Mouse (Mus musculus) liver, adult 2 months (tissue): ENCODE results near the gene Lrrc2. TPM values are rescaled to one million over a fixed set of nuclear protein-coding genes. Genes with fewer than 3 reads are reported as not detected.

Experiments
- DNase-seq: peaks from one replicate; pipeline ENCODE4 v3.0.0-alpha.2; 2011; ENCODE audit warnings: low read depth, low spot score; ENCODE audit errors: extremely low read depth
- H3K27ac ChIP-seq: fragments of 200-500 bp; replicated peaks from 2 replicates; pipeline ENCODE4 v1.5.1; 2012; ENCODE audit warnings: low read depth, mild to moderate bottlenecking, control low read depth, inconsistent platforms, low read length; ENCODE audit not compliant: insufficient read depth
- H3K27me3 ChIP-seq: fragments of 200-500 bp; 2 replicates; pipeline ENCODE4 v1.6.1; 2012; ENCODE audit warnings: mild to moderate bottlenecking, moderate library complexity, low read length, inconsistent platforms; ENCODE audit not compliant: control insufficient read depth, insufficient read depth
- H3K36me3 ChIP-seq: fragments of 200-500 bp; 2 replicates; pipeline ENCODE4 v1.6.1; 2012; ENCODE audit warnings: low read length, inconsistent platforms; ENCODE audit not compliant: control insufficient read depth, insufficient read depth
- H3K4me1 ChIP-seq: fragments of 200-500 bp; 2 replicates; pipeline ENCODE4 v1.6.1; 2011; ENCODE audit warnings: low read length; ENCODE audit not compliant: control insufficient read depth, insufficient read depth
- H3K4me3 ChIP-seq: fragments of 200-500 bp; 2 replicates; pipeline ENCODE4 v1.5.1; 2011; ENCODE audit warnings: low read depth, mild to moderate bottlenecking, control low read depth, low read length, moderate library complexity; ENCODE audit not compliant: insufficient read depth
- H3K79me2 ChIP-seq: fragments of 200-500 bp; 2 replicates; pipeline ENCODE4 v1.6.1; 2012; ENCODE audit warnings: inconsistent platforms, mild to moderate bottlenecking, low read length, moderate library complexity; ENCODE audit not compliant: control insufficient read depth, insufficient read depth
- H3K9ac ChIP-seq: fragments of 200-500 bp; 2 replicates; pipeline ENCODE4 v1.6.1; 2012; ENCODE audit warnings: low read depth, mild to moderate bottlenecking, control low read depth, inconsistent platforms, low read length
- CTCF ChIP-seq: fragments of 200-500 bp; IDR thresholded peaks from 2 replicates; pipeline ENCODE4 v1.5.1; 2011; ENCODE audit warnings: low read depth, low read length, control low read depth
- POLR2A ChIP-seq: fragments of 200-500 bp; IDR thresholded peaks from 2 replicates; pipeline ENCODE4 v1.6.1; 2011; ENCODE audit warnings: low read length, control low read depth; ENCODE audit not compliant: insufficient read depth; ENCODE audit errors: extremely low read depth
- WGBS: fragments of 180-500 bp; shearing (Covaris S2); methylation state at CpG from one replicate; pipeline ENCODE4 v1.1.7; 2018; 5-methylcytosine and 5-hydroxymethylcytosine counted together
- polyA plus RNA-seq: library from polyadenylated mRNA; depleted of rRNA; stranded (reverse); fragments of >200 nt; gene quantifications from 2 replicates; pipeline ENCODE4 v1.2.3, GENCODE M21; 2012
- total RNA-seq: library from RNA; depleted of rRNA; stranded (reverse); fragments of >200 nt; gene quantifications from 2 replicates; pipeline ENCODE4 v1.2.3, GENCODE M21; 2014

The Lrrc2 gene
- total and polyA plus RNA-seq, 2 experiments: 0.46 TPM; not detected in 1

DNA sequence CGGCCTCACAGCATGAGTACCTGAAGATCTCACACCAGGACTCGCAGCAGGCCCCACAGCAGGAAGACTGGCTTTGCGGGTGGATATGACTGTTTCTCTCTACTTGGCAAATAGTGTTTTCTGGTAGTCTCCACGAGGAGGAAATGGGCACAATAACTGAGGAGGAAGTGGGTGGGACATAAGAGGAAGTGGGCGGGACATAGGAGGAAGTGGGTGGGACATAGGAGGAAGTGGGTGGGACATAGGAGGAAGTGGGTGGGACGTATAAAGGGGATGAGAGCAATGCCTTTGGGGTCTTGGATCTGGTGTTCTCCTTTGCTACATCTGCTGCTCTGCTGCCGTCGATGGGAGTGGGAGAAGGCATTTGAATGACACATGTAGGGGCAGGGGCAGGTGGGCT lies 34.6 kb downstream of the Lrrc2 start:
- H3K4me1 ChIP-seq: peaks cover 13% of the 10 kb centered on the region
- H3K36me3 ChIP-seq: peaks cover 5% of the 10 kb centered on the region
- no peak for DNase-seq
- H3K79me2 ChIP-seq: peaks cover 9% of the 10 kb centered on the region; the same call in 1 of the 2 replicates
- TF ChIP-seq POLR2A (no peak), CTCF (no peak)
- H3K27me3 ChIP-seq: no peaks in the 10 kb centered on the region
- peak overlapping the region; percentile 25; the same call in 1 of the 2 replicates for H3K9ac ChIP-seq
- H3K27ac ChIP-seq: peak overlapping the region; percentile 75
- no peak overlapping the region; the same call in 1 of the 2 replicates for H3K4me3 ChIP-seq
- 48% methylated on average over 8 of the region's 8 CpGs for WGBS

DNA sequence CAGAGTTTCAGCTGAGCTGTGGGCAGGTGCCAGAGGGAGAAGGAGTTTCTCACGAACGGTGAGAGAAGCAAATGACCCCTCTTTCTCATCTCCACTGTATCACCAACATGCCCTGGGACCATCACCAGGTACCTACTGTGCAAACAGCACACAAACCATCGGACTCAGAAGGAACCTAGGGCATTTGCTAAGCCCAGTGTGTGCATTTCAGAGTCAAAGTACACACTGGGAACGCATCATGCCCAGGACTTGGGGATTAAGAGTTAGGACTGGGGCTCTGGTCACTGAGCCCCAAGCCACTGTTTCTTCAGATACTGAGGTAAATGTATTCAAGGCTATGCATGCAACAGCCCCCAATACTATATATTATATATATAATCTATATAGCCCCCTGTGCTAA lies 36.0 kb downstream of the Lrrc2 start:
- TF ChIP-seq CTCF: no peak
- no peak for TF ChIP-seq POLR2A
- Histone ChIP-seq H3K4me3 (peak overlapping the region; percentile 18), H3K9ac (peak overlapping the region; percentile 2), H3K27ac (peak overlapping the region; percentile 50), H3K27me3 (no peaks in the 10 kb centered on the region), H3K36me3 (peaks cover 5% of the 10 kb centered on the region), H3K4me1 (peaks cover 20% of the 10 kb centered on the region), H3K79me2 (peaks cover 9% of the 10 kb centered on the region; the same call in 1 of the 2 replicates)
- 22% methylated on average over 4 of the region's 4 CpGs for WGBS
- peak; percentile 66 for DNase-seq

DNA sequence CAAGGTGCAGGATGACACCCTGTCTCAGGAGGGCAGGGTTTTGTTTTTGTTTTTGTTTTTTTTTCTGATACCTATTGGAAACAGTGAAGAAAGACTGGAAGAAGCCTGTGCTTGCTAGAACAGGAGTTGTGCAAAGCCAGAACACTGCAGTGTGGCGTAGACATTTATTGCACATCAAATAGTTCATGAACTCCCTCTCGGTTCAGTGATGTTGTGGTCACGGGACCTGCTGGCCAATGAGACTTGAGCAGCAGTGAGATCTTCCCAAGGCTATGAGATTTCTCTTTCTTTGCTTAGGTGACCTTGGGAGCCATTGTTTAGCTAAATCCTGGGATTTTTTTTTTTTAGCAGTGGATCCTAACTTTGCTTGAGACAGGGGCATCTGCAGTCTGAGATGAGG lies 36.7 kb downstream of the Lrrc2 start:
- WGBS: 15% methylated on average over 3 of the region's 3 CpGs
- H3K27me3 ChIP-seq: no peaks in the 10 kb centered on the region

DNA sequence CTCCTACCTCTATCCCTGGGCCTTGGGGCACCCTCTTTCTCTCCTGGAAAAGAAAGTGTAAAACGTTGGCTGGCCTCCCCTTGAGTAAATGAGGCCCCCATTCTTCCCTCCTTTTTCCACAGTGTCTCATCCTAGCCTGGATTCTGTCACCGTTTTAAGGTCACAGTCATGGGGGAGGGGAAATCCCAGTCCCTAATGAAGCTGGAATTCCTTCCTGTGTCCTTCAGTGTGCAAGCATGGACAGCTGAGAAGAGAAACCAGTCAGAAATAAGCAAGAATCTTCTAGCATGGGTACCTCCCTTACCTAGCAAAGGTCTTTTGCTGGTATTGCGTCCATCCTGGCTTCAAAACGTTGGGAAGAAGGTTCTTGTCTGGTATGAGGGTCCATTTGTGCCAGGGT lies 37.8 kb downstream of the Lrrc2 start:
- 16% methylated on average over 4 of the region's 4 CpGs for WGBS
- TF ChIP-seq POLR2A: no peak
- TF ChIP-seq CTCF: no peak
- peak overlapping the region; percentile 72 for H3K4me3 ChIP-seq
- peaks cover 5% of the 10 kb centered on the region for H3K36me3 ChIP-seq
- peak; percentile 63 for DNase-seq
- peak overlapping the region; percentile 87 for H3K9ac ChIP-seq
- H3K27ac ChIP-seq: peak overlapping the region; percentile 93
- peaks cover 29% of the 10 kb centered on the region for H3K4me1 ChIP-seq
- H3K27me3 ChIP-seq: no peaks in the 10 kb centered on the region
- H3K79me2 ChIP-seq: peaks cover 9% of the 10 kb centered on the region; the same call in 1 of the 2 replicates

More for the DNA sequence above, 36.7 kb downstream of the Lrrc2 start:
- Histone ChIP-seq H3K9ac (peak overlapping the region; percentile 74), H3K36me3 (peaks cover 5% of the 10 kb centered on the region), H3K4me3 (peak overlapping the region; percentile 55), H3K4me1 (peaks cover 25% of the 10 kb centered on the region), H3K79me2 (peaks cover 9% of the 10 kb centered on the region; the same call in 1 of the 2 replicates), H3K27ac (peak overlapping the region; percentile 95)
- TF ChIP-seq POLR2A (no peak), CTCF (no peak)
- peak; percentile 84 for DNase-seq

DNA sequence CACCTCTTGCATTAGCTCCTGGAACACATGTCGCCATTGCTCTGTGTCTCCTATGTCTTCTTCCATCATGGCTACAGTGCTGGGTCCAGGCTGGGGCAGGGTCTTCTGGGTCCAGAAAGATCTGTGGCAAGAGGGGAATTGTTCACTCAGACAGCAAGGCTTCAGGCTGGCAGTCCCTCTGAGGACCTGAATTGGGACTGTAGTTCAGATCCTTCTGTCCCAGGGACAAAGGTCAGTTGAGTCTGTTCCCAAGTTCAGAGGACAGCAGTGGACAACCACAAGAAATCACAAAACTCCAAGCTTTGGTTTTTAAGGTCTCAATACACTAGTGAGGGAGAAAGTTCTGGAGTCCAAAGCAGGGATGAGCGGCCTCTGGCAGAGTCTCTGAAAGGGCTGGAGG lies 38.2 kb downstream of the Lrrc2 start:
- peak overlapping the region; percentile 72 for H3K4me3 ChIP-seq
- TF ChIP-seq CTCF (no peak), POLR2A (peak; percentile 66; the same call in 1 of the 2 replicates)
- peak overlapping the region; percentile 93 for H3K27ac ChIP-seq
- WGBS: 36% methylated on average over 2 of the region's 2 CpGs
- DNase-seq: peak; percentile 97
- H3K79me2 ChIP-seq: peaks cover 9% of the 10 kb centered on the region; the same call in 1 of the 2 replicates
- H3K27me3 ChIP-seq: no peaks in the 10 kb centered on the region
- H3K36me3 ChIP-seq: peaks cover 5% of the 10 kb centered on the region
- H3K9ac ChIP-seq: peak overlapping the region; percentile 87
- peaks cover 31% of the 10 kb centered on the region for H3K4me1 ChIP-seq

DNA sequence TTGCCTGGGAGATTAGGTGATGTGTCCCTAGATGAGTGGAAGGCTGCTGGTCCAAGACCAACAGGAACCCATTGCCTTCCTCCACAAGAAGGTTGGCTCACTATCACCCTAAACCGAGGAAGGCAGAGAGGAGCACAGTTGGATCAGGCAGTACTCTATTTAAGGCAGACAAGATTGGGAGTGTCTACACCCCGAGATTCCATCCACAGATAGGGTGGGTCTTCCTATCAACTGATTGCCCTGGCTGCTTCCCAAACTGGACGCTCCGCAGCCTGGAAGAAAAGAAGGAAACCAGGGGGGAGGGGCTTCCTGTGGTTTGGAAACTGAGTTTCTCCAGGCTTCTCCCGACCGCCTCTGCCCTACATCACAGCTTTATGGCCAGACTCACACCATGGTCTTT lies 38.9 kb downstream of the Lrrc2 start, which contains the start of gene Rtp3:
TSS of gene Rtp3 (minus strand) at position 380 of the 400 bp plus-strand sequence.
- WGBS: 2% methylated on average over 6 of the region's 6 CpGs
- Histone ChIP-seq H3K27me3 (no peaks in the 10 kb centered on the region), H3K9ac (peak within 1 kb of the TSS; percentile 87), H3K4me1 (peaks cover 30% of the 10 kb centered on the region), H3K27ac (peak within 1 kb of the TSS; percentile 93), H3K79me2 (peaks cover 9% of the 10 kb centered on the region; the same call in 1 of the 2 replicates), H3K36me3 (peaks cover 5% of the 10 kb centered on the region), H3K4me3 (peak within 1 kb of the TSS; percentile 72)
- peak; percentile 78 for DNase-seq
- no peak for TF ChIP-seq CTCF
- TF ChIP-seq POLR2A: no peak
